Mouse (Mus musculus) olfactory bulb, adult 2 months (tissue): Measurements from ENCODE around the gene Gsk3a.

ENCODE experiments used
- CTCF ChIP-seq: fragments of 200-500 bp; IDR thresholded peaks from 2 replicates; pipeline ENCODE4 v1.5.1; 2012; ENCODE audit warnings: low read depth, mild to moderate bottlenecking, low read length, moderate library complexity; ENCODE audit not compliant: insufficient read depth
- POLR2A ChIP-seq: fragments of 200-500 bp; IDR thresholded peaks from 2 replicates; pipeline ENCODE4 v1.6.1; 2012; ENCODE audit warnings: mild to moderate bottlenecking, low read depth, low read length, moderate library complexity; ENCODE audit not compliant: insufficient read depth

- TF ChIP-seq CTCF (no peak), POLR2A (no peak)
Measured at GRCm38 (mm10) chr7:25227523-25228300, 9.9 kb downstream of the Gsk3a start.
